Mouse (Mus musculus) testis, adult 2 months (tissue): ENCODE data around the gene Ppp1r35.

Experiments
- CTCF ChIP-seq: fragments of 200-500 bp; IDR thresholded peaks from 2 replicates; pipeline ENCODE4 v1.5.1; 2012; ENCODE audit warnings: low read depth, mild to moderate bottlenecking, inconsistent platforms, low read length, moderate library complexity; ENCODE audit not compliant: control insufficient read depth, insufficient read depth, insufficient replicate concordance
- POLR2A ChIP-seq: fragments of 200-500 bp; IDR thresholded peaks from 2 replicates; pipeline ENCODE4 v1.6.1; 2012; ENCODE audit warnings: low read depth, mild to moderate bottlenecking, inconsistent platforms, low read length, moderate library complexity; ENCODE audit not compliant: control insufficient read depth

GRCm38 (mm10) chr5:137784546-137784945 is 5.9 kb downstream of the Ppp1r35 start:
- no peak for TF ChIP-seq POLR2A
- no peak for TF ChIP-seq CTCF
